Mouse (Mus musculus): ENCODE results near the gene Tiam2.

DNA sequence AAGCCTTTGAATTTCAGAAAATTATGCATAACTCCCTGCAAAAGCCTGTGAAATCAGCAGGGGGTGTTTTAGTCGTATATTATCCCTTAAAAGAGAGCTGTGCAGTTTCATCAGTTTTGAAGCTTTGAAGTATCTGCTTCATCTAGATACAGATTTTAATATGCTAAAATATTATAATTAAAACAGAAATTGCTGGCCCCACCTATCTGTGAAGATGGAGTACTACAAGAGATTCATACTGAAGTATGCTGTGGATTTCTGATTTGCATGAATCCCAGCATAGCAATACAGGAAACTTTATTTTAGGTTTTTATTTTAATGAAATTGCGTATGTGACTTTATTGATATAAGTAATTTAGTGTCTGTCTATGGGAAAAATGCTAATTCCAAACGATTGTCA, 234.2 kb downstream of the Tiam2 start:
- no peak for TF ChIP-seq POLR2A (IDR thresholded peaks at IDR 0.05; ENCODE audit: insufficient read depth, low read depth, low read length)
- no peak for TF ChIP-seq CTCF (IDR thresholded peaks at IDR 0.05; ENCODE audit: insufficient read depth, low read depth, low read length)

Measured in olfactory bulb, adult 2 months (tissue).